20 mouse cellular contexts compared by ENCODE assay signal in the genomic region with DNA sequence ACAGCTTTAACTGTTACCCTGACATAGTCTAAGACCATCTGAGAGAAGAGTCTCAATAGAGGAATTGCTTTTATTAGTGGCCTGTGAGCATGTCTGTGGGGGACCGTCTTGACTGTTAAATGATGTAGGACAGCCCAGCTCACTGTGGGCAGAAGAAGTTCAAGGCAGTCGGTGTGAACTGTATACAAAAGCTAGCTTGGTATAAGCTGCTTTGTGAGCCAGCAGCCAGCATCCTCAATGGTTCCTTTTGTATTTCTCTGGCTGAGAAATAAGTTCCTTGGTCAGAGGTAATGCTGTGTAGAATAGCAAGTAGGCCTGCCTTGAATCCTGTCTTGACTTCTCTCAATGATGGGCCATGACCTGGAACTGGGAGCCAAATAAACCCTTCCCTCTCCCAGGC. TPM values are rescaled to one million over a fixed set of nuclear protein-coding genes. Genes with fewer than 3 reads are reported as not detected.
DNase-seq lines count a peak whose midpoint lies in the region; ATAC-seq lines count a peak whose summit lies in the region.
"Had no signal": no experiment of that assay in that cellular context is flagged by ENCODE, and none has a peak within 500 bp of the region (broad histone marks: within the 10 kb centered on the region; RNA-seq: fewer than 3 reads in every experiment).

No protein-coding gene starts in this region.

- no peak overlapping the region for H3K4me2 ChIP-seq in hindbrain, embryonic 12.5 days (replicated peaks)
- no peak overlapping the region for H3K4me2 ChIP-seq in midbrain, embryonic 15.5 days
- H3K4me2 ChIP-seq: embryonic facial prominence, embryonic 15.5 days; heart, embryonic 13.5 days; intestine, embryonic 15.5 days had no signal

- H3K9me3 ChIP-seq in hindbrain, embryonic 12.5 days (replicated peaks) = no peaks in the 10 kb centered on the region
- no peaks in the 10 kb centered on the region for H3K9me3 ChIP-seq in hindbrain, embryonic 10.5 days
- H3K9me3 ChIP-seq in midbrain, embryonic 15.5 days = no peaks in the 10 kb centered on the region
- H3K9me3 ChIP-seq: embryonic facial prominence, embryonic 15.5 days; heart, embryonic 13.5 days; intestine, embryonic 15.5 days had no signal

- 0 out of 2 replicates have a peak, but pooled peaks have one; percentile 26 for ATAC-seq in hindbrain, embryonic 12.5 days (ENCODE audit: low FRiP score)
- ATAC-seq in midbrain, embryonic 15.5 days (replicated peaks) = peak; percentile 53
- ATAC-seq: intestine, embryonic 15.5 days; liver, postnatal 0 days had no signal

- no peak for DNase-seq in hindbrain, embryonic 10.5 days (ENCODE audit: low spot score)
- peak; percentile 35 to 59 for DNase-seq in right cerebral cortex, postnatal 10 days (ENCODE audit: low spot score in 2 of 2)
- no peak for DNase-seq in right cerebral cortex, adult 2 months (ENCODE audit: low spot score in 2 of 2)
- DNase-seq in left cerebral cortex, adult 18-20 months (ENCODE audit: low spot score in 2 of 2) = no peak
- no peak for DNase-seq in adrenal gland, postnatal 14 days
- DNase-seq: cerebellum, postnatal 36 days; gastrocnemius, postnatal 10 days; heart, adult 18-20 months; kidney, adult 9 months; kidney, postnatal 36 days; liver, postnatal 0 days; lung, postnatal 10 days; right cerebral cortex, postnatal 4 days had no signal

- no peaks in the 10 kb centered on the region for H3K27me3 ChIP-seq in hindbrain, embryonic 12.5 days
- no peaks in the 10 kb centered on the region for H3K27me3 ChIP-seq in hindbrain, embryonic 10.5 days (ENCODE audit: insufficient read depth, poor library complexity, severe bottlenecking)
- H3K27me3 ChIP-seq in midbrain, embryonic 15.5 days (replicated peaks) = no peaks in the 10 kb centered on the region
- H3K27me3 ChIP-seq: embryonic facial prominence, embryonic 15.5 days; heart, embryonic 13.5 days; intestine, embryonic 15.5 days had no signal

- H3K36me3 ChIP-seq in hindbrain, embryonic 12.5 days = no peaks in the 10 kb centered on the region
- H3K36me3 ChIP-seq in hindbrain, embryonic 10.5 days = no peaks in the 10 kb centered on the region
- no peaks in the 10 kb centered on the region for H3K36me3 ChIP-seq in midbrain, embryonic 15.5 days (replicated peaks)
- H3K36me3 ChIP-seq: embryonic facial prominence, embryonic 15.5 days; heart, embryonic 13.5 days; intestine, embryonic 15.5 days had no signal

- H3K4me3 ChIP-seq in hindbrain, embryonic 12.5 days = no peak overlapping the region
- no peak overlapping the region for H3K4me3 ChIP-seq in hindbrain, embryonic 10.5 days
- H3K4me3 ChIP-seq in midbrain, embryonic 15.5 days = no peak overlapping the region
- H3K4me3 ChIP-seq: embryonic facial prominence, embryonic 15.5 days; heart, embryonic 13.5 days; intestine, embryonic 15.5 days had no signal

- no peaks in the 10 kb centered on the region for H3K4me1 ChIP-seq in hindbrain, embryonic 12.5 days
- H3K4me1 ChIP-seq in hindbrain, embryonic 10.5 days (replicated peaks) = no peaks in the 10 kb centered on the region
- H3K4me1 ChIP-seq in midbrain, embryonic 15.5 days = peaks cover 3% of the 10 kb centered on the region; the same call in 1 of the 2 replicates
- H3K4me1 ChIP-seq: intestine, embryonic 15.5 days had no signal

- 61% methylated on average over 2 of the region's 2 CpGs for WGBS in hindbrain, embryonic 12.5 days
- 78% methylated on average over 2 of the region's 2 CpGs for WGBS in hindbrain, embryonic 10.5 days
- WGBS in midbrain, embryonic 15.5 days = 15% methylated on average over 2 of the region's 2 CpGs

- H3K27ac ChIP-seq in hindbrain, embryonic 12.5 days = no peak overlapping the region
- no peak overlapping the region for H3K27ac ChIP-seq in hindbrain, embryonic 10.5 days
- no peak overlapping the region for H3K27ac ChIP-seq in midbrain, embryonic 15.5 days
- H3K27ac ChIP-seq: embryonic facial prominence, embryonic 15.5 days; heart, embryonic 13.5 days; intestine, embryonic 15.5 days; stomach, postnatal 0 days had no signal

- no peak overlapping the region for H3K9ac ChIP-seq in hindbrain, embryonic 12.5 days
- H3K9ac ChIP-seq in midbrain, embryonic 15.5 days = no peak overlapping the region
- H3K9ac ChIP-seq: embryonic facial prominence, embryonic 15.5 days; heart, embryonic 13.5 days; intestine, embryonic 15.5 days; liver, postnatal 0 days had no signal

RNA-seq across cellular contexts. Expression of gene Rwdd2a, which starts 50.3 kb away (rescaled TPM):
- 5.0 and 5.1 TPM in 2 replicates for polyA plus RNA-seq in hindbrain, embryonic 12.5 days (2016; fragmentation: Nextera tagmentation; extraction: Ambion mirVana)
- polyA plus RNA-seq in hindbrain, embryonic 10.5 days (2016; fragmentation: Nextera tagmentation; extraction: Ambion mirVana) = 4.6 and 5.7 TPM in 2 replicates
- polyA plus RNA-seq in midbrain, embryonic 15.5 days (2015; fragmentation: Nextera tagmentation; extraction: Ambion mirVana) = 16.8 and 17.6 TPM in 2 replicates
- 10 to 100 TPM; 22.4 to 26.8 TPM for total RNA-seq in left cerebral cortex, adult 18-20 months (2021)
- 4.7 and 4.9 TPM in 2 replicates for total RNA-seq in adrenal gland, postnatal 14 days (2021)
- total RNA-seq: liver, adult 2 months had no signal
- polyA plus RNA-seq: liver, adult 2 months had no signal

RNA-seq across cellular contexts. Expression of gene Pgm3, which starts 50.4 kb away (rescaled TPM):
- polyA plus RNA-seq in hindbrain, embryonic 12.5 days (2016; fragmentation: Nextera tagmentation; extraction: Ambion mirVana) = 40.4 and 41.4 TPM in 2 replicates
- polyA plus RNA-seq in hindbrain, embryonic 10.5 days (2016; fragmentation: Nextera tagmentation; extraction: Ambion mirVana) = 38.9 and 39.1 TPM in 2 replicates
- 32.5 and 36.1 TPM in 2 replicates for polyA plus RNA-seq in midbrain, embryonic 15.5 days (2015; fragmentation: Nextera tagmentation; extraction: Ambion mirVana)
- 10 to 100 TPM; 17.5 to 19.2 TPM for total RNA-seq in left cerebral cortex, adult 18-20 months (2021)
- 23.0 and 29.3 TPM in 2 replicates for total RNA-seq in adrenal gland, postnatal 14 days (2021)

Comparison
In these comparisons a context has a peak if more than half of its experiments do, and no peak if none do; other contexts are left out.
1. DNase-seq: peak in right cerebral cortex, postnatal 10 days (2 of 2); none in hindbrain, embryonic 10.5 days (single experiment), right cerebral cortex, adult 2 months (0 of 2), left cerebral cortex, adult 18-20 months (0 of 2) and adrenal gland, postnatal 14 days (single experiment).